ENCODE assay signal across 9 mouse cellular contexts in genomic region chr7:52391793-52392192, GRCm38 (mm10).
DNase-seq lines count a peak whose midpoint lies in the region; ATAC-seq lines count a peak whose summit lies in the region.
"Had no signal": no experiment of that assay in that cellular context is flagged by ENCODE, and none has a peak within 500 bp of the region (broad histone marks: within the 10 kb centered on the region; RNA-seq: fewer than 3 reads in every experiment).

No protein-coding gene starts in this region.

- H3K4me1 ChIP-seq in midbrain, embryonic 11.5 days (ENCODE audit: control insufficient read depth, insufficient read depth, low read length), result no peaks in the 10 kb centered on the region
- H3K4me1 ChIP-seq in midbrain, embryonic 10.5 days, result no peaks in the 10 kb centered on the region
- H3K4me1 ChIP-seq: lung, embryonic 15.5 days had no signal

- H3K9me3 ChIP-seq in midbrain, embryonic 11.5 days (ENCODE audit: control insufficient read depth, low read length), result no peaks in the 10 kb centered on the region
- H3K9me3 ChIP-seq in midbrain, embryonic 10.5 days (replicated peaks), result no peaks in the 10 kb centered on the region
- H3K9me3 ChIP-seq: lung, embryonic 15.5 days had no signal

- no peak for ATAC-seq in cerebellum, adult (ENCODE audit: insufficient number of reproducible peaks, low FRiP score, low TSS enrichment)
- peak; percentile 62; the same call in 1 of the 2 replicates for ATAC-seq in midbrain, embryonic 11.5 days (ENCODE audit: low FRiP score)

- H3K4me2 ChIP-seq in midbrain, embryonic 11.5 days, result no peak overlapping the region
- H3K4me2 ChIP-seq: lung, embryonic 15.5 days had no signal

- no peak overlapping the region for H3K9ac ChIP-seq in midbrain, embryonic 11.5 days (ENCODE audit: low read length)
- H3K9ac ChIP-seq: lung, embryonic 15.5 days had no signal

- H3K27ac ChIP-seq in midbrain, embryonic 11.5 days (ENCODE audit: low read depth, low read length), result no peak overlapping the region
- no peak overlapping the region for H3K27ac ChIP-seq in midbrain, embryonic 10.5 days (replicated peaks)
- H3K27ac ChIP-seq: lung, embryonic 15.5 days had no signal

- H3K27me3 ChIP-seq in midbrain, embryonic 11.5 days (ENCODE audit: control insufficient read depth, insufficient read depth, low read length), result no peaks in the 10 kb centered on the region
- H3K27me3 ChIP-seq in midbrain, embryonic 10.5 days (ENCODE audit: low read depth, poor library complexity, severe bottlenecking), result no peaks in the 10 kb centered on the region
- H3K27me3 ChIP-seq: lung, embryonic 15.5 days had no signal

- H3K36me3 ChIP-seq in midbrain, embryonic 11.5 days (ENCODE audit: control insufficient read depth, insufficient read depth, low read length), result no peaks in the 10 kb centered on the region
- no peaks in the 10 kb centered on the region for H3K36me3 ChIP-seq in midbrain, embryonic 10.5 days
- H3K36me3 ChIP-seq: lung, embryonic 15.5 days had no signal

- 23% methylated on average over 2 of the region's 2 CpGs for WGBS in midbrain, embryonic 11.5 days
- WGBS in midbrain, embryonic 10.5 days, result 35% methylated on average over 2 of the region's 2 CpGs

- no peak overlapping the region for H3K4me3 ChIP-seq in midbrain, embryonic 11.5 days (ENCODE audit: low read depth, low read length)
- H3K4me3 ChIP-seq in midbrain, embryonic 10.5 days, result no peak overlapping the region
- H3K4me3 ChIP-seq: lung, embryonic 15.5 days had no signal

- DNase-seq in cerebellum, adult 11 months, result peak; percentile 6
- DNase-seq in midbrain, embryonic 11.5 days (ENCODE audit: low spot score, missing footprints), result peak; percentile 93
- DNase-seq in midbrain, embryonic 10.5 days (ENCODE audit: low spot score), result no peak
- peak; percentile 84 for DNase-seq in embryo, embryonic 10.5 days (ENCODE audit: low spot score)
- peak; percentile 8 for DNase-seq in layer of hippocampus, adult 9-11 months
- DNase-seq in retina, adult 2 months (ENCODE audit: low read depth, low spot score), result peak; percentile 33
- no peak for DNase-seq in B cell, adult 2 months

Comparison
In these comparisons a context has a peak if more than half of its experiments do, and no peak if none do; other contexts are left out.
1. DNase-seq: peak in cerebellum, adult 11 months (single experiment), midbrain, embryonic 11.5 days (single experiment), embryo, embryonic 10.5 days (single experiment), layer of hippocampus, adult 9-11 months (single experiment) and retina, adult 2 months (single experiment); none in midbrain, embryonic 10.5 days (single experiment) and B cell, adult 2 months (0 of 2).